Mouse (Mus musculus): Measurements from ENCODE around the gene Cnnm4. TPM values are rescaled to one million over a fixed set of nuclear protein-coding genes. Genes with fewer than 3 reads are reported as not detected.
"Not testable (repeated sequence)": the region's sequence is repeated elsewhere in the genome, so short reads cannot be mapped to it uniquely, and the experiment has no call there.

Cnnm4 gene
- polyA plus RNA-seq, 1 experiment from 2014 or later = 13.8 TPM

- WGBS = 63% methylated on average over 8 of the region's 8 CpGs
- H3K4me1 ChIP-seq (ENCODE audit: insufficient read depth, low read length) = 0 out of 2 replicates have a peak, but pooled peaks cover 6% of the 10 kb centered on the region
- H3K9ac ChIP-seq (replicated peaks; ENCODE audit: low read length) = no peak overlapping the region
- H3K4me2 ChIP-seq (replicated peaks; ENCODE audit: low read depth, low read length) = no peak overlapping the region
- H3K27me3 ChIP-seq (ENCODE audit: insufficient read depth, low read length) = no peaks in the 10 kb centered on the region
- H3K36me3 ChIP-seq (ENCODE audit: insufficient read depth, low read length) = peaks cover 28% of the 10 kb centered on the region
- no peak for ATAC-seq (ENCODE audit: low FRiP score, low TSS enrichment)
- no peak overlapping the region for H3K4me3 ChIP-seq (ENCODE audit: low read length)
- no peaks in the 10 kb centered on the region for H3K9me3 ChIP-seq (ENCODE audit: low read length)
- H3K27ac ChIP-seq (ENCODE audit: low read length) = no peak overlapping the region
Observed at GRCm38 (mm10) chr1:36536397-36536728, 64.9 kb downstream of the Cnnm4 start.

- peaks cover 32% of the 10 kb centered on the region for H3K36me3 ChIP-seq (ENCODE audit: insufficient read depth, low read length)
- H3K4me3 ChIP-seq (ENCODE audit: low read length); H3K4me1 ChIP-seq (ENCODE audit: insufficient read depth, low read length); ATAC-seq (ENCODE audit: low FRiP score, low TSS enrichment); H3K27ac ChIP-seq (ENCODE audit: low read length); H3K9me3 ChIP-seq (ENCODE audit: low read length); H3K4me2 ChIP-seq (replicated peaks; ENCODE audit: low read depth, low read length); H3K27me3 ChIP-seq (ENCODE audit: insufficient read depth, low read length); H3K9ac ChIP-seq (replicated peaks; ENCODE audit: low read length): not testable (repeated sequence)
- 94% methylated on average over 9 of the region's 9 CpGs for WGBS
Observed at GRCm38 (mm10) chr1:36536783-36537182, 65.4 kb downstream of the Cnnm4 start, which contains the start of gene Ankrd23. TSS of gene Ankrd23 (minus strand) at chr1:36536883.

GRCm38 (mm10) chr1:36538727-36539126 lies 67.3 kb downstream of the Cnnm4 start:
- no peak overlapping the region for H3K4me2 ChIP-seq (replicated peaks; ENCODE audit: low read depth, low read length)
- 0 out of 2 replicates have a peak, but pooled peaks cover 6% of the 10 kb centered on the region for H3K4me1 ChIP-seq (ENCODE audit: insufficient read depth, low read length)
- peaks cover 42% of the 10 kb centered on the region for H3K36me3 ChIP-seq (ENCODE audit: insufficient read depth, low read length)
- 0 out of 2 replicates have a peak overlapping the region, but pooled peaks have one; percentile 29 for H3K27ac ChIP-seq (ENCODE audit: low read length)
- no peaks in the 10 kb centered on the region for H3K9me3 ChIP-seq (ENCODE audit: low read length)
- ATAC-seq (ENCODE audit: low FRiP score, low TSS enrichment) = no peak
- 89% methylated on average over 4 of the region's 4 CpGs for WGBS
- no peak overlapping the region for H3K4me3 ChIP-seq (ENCODE audit: low read length)
- no peaks in the 10 kb centered on the region for H3K27me3 ChIP-seq (ENCODE audit: insufficient read depth, low read length)
- H3K9ac ChIP-seq (replicated peaks; ENCODE audit: low read length) = no peak overlapping the region

GRCm38 (mm10) chr1:36539186-36539585 lies 67.8 kb downstream of the Cnnm4 start, which contains the start of gene Gm42417:
TSS of gene Gm42417 (minus strand) at chr1:36539429.
- no peaks in the 10 kb centered on the region for H3K9me3 ChIP-seq (ENCODE audit: low read length)
- H3K27me3 ChIP-seq (ENCODE audit: insufficient read depth, low read length) = no peaks in the 10 kb centered on the region
- no peak within 1 kb of the TSS for H3K9ac ChIP-seq (replicated peaks; ENCODE audit: low read length)
- 26% methylated on average over 9 of the region's 9 CpGs for WGBS
- no peak within 1 kb of the TSS for H3K4me3 ChIP-seq (ENCODE audit: low read length)
- H3K27ac ChIP-seq (ENCODE audit: low read length) = 0 out of 2 replicates have a peak within 1 kb of the TSS, but pooled peaks have one; percentile 29
- peak; percentile 69 for ATAC-seq (ENCODE audit: low FRiP score, low TSS enrichment)
- peaks cover 42% of the 10 kb centered on the region for H3K36me3 ChIP-seq (ENCODE audit: insufficient read depth, low read length)
- 0 out of 2 replicates have a peak, but pooled peaks cover 6% of the 10 kb centered on the region for H3K4me1 ChIP-seq (ENCODE audit: insufficient read depth, low read length)
- H3K4me2 ChIP-seq (replicated peaks; ENCODE audit: low read depth, low read length) = no peak within 1 kb of the TSS

- H3K27me3 ChIP-seq (ENCODE audit: insufficient read depth, low read length) = no peaks in the 10 kb centered on the region
- no peak overlapping the region for H3K4me3 ChIP-seq (ENCODE audit: low read length)
- H3K4me1 ChIP-seq (ENCODE audit: insufficient read depth, low read length) = 0 out of 2 replicates have a peak, but pooled peaks cover 6% of the 10 kb centered on the region
- H3K4me2 ChIP-seq (replicated peaks; ENCODE audit: low read depth, low read length) = no peak overlapping the region
- no peak for ATAC-seq (ENCODE audit: low FRiP score, low TSS enrichment)
- WGBS = 93% methylated on average over 11 of the region's 11 CpGs
- no peak overlapping the region for H3K27ac ChIP-seq (ENCODE audit: low read length)
- no peaks in the 10 kb centered on the region for H3K9me3 ChIP-seq (ENCODE audit: low read length)
- H3K36me3 ChIP-seq (ENCODE audit: insufficient read depth, low read length) = peaks cover 42% of the 10 kb centered on the region
- H3K9ac ChIP-seq (replicated peaks; ENCODE audit: low read length) = no peak overlapping the region
Observed at GRCm38 (mm10) chr1:36540132-36540531, 68.7 kb downstream of the Cnnm4 start.

DNA sequence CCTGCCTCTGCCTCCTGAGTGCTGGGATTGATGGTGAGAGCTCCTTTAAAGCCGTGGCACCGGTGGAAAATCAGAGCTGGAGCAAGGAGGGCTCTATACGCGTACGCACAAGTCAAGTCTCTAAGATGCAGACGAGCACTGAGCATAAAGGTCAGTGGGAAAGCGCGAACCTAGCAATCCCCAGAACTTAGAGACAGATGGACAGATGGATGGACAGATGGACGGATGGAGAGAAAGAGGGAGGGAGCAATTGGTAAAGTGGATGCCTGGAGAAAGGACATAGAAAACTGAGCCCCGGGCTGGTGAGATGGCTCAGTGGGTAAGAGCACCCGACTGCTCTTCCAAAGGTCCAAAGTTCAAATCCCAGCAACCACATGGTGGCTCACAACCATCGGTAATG lies 69.4 kb downstream of the Cnnm4 start:
- Histone ChIP-seq H3K9ac (replicated peaks; ENCODE audit: low read length) (no peak overlapping the region), H3K4me1 (ENCODE audit: insufficient read depth, low read length) (0 out of 2 replicates have a peak, but pooled peaks cover 6% of the 10 kb centered on the region), H3K9me3 (ENCODE audit: low read length) (no peaks in the 10 kb centered on the region), H3K36me3 (ENCODE audit: insufficient read depth, low read length) (peaks cover 42% of the 10 kb centered on the region), H3K27me3 (ENCODE audit: insufficient read depth, low read length) (no peaks in the 10 kb centered on the region), H3K4me3 (ENCODE audit: low read length) (no peak overlapping the region), H3K27ac (ENCODE audit: low read length) (no peak overlapping the region), H3K4me2 (replicated peaks; ENCODE audit: low read depth, low read length) (no peak overlapping the region)
- no peak for ATAC-seq (ENCODE audit: low FRiP score, low TSS enrichment)
- 91% methylated on average over 12 of the region's 12 CpGs for WGBS

DNA sequence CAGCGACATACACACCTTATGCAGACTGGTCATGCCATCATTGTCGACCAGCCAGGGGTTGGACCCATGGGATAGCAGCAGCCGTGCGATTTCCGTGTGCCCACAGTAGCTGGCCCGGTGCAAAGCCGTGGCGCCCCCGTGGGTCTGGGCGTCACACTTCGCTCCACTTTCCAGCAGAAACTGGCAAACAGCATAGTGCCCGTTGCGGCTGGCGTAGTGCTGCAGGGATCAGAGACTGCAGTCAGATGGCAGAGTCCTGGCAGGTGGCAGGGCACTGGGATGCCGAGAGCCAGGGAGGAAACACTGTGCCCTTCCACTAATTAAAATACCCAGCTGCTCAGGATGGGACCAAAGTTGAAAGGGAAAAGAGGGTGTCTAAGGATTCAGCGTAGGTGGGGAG lies 70.4 kb downstream of the Cnnm4 start:
- Histone ChIP-seq H3K4me1 (ENCODE audit: insufficient read depth, low read length) (peaks cover 7% of the 10 kb centered on the region; the same call in 1 of the 2 replicates), H3K27me3 (ENCODE audit: insufficient read depth, low read length) (no peaks in the 10 kb centered on the region), H3K4me2 (replicated peaks; ENCODE audit: low read depth, low read length) (no peak overlapping the region), H3K9me3 (ENCODE audit: low read length) (no peaks in the 10 kb centered on the region), H3K9ac (replicated peaks; ENCODE audit: low read length) (no peak overlapping the region), H3K27ac (ENCODE audit: low read length) (no peak overlapping the region), H3K36me3 (ENCODE audit: insufficient read depth, low read length) (peaks cover 42% of the 10 kb centered on the region), H3K4me3 (ENCODE audit: low read length) (no peak overlapping the region)
- 94% methylated on average over 16 of the region's 16 CpGs for WGBS
- ATAC-seq (ENCODE audit: low FRiP score, low TSS enrichment) = no peak

GRCm38 (mm10) chr1:36542925-36543324 lies 71.5 kb downstream of the Cnnm4 start:
- Histone ChIP-seq H3K27ac (ENCODE audit: low read length) (no peak overlapping the region), H3K4me3 (ENCODE audit: low read length) (no peak overlapping the region), H3K36me3 (ENCODE audit: insufficient read depth, low read length) (peaks cover 38% of the 10 kb centered on the region), H3K4me1 (ENCODE audit: insufficient read depth, low read length) (peaks cover 14% of the 10 kb centered on the region), H3K4me2 (replicated peaks; ENCODE audit: low read depth, low read length) (no peak overlapping the region), H3K9me3 (ENCODE audit: low read length) (no peaks in the 10 kb centered on the region), H3K9ac (replicated peaks; ENCODE audit: low read length) (no peak overlapping the region), H3K27me3 (ENCODE audit: insufficient read depth, low read length) (no peaks in the 10 kb centered on the region)
- no peak for ATAC-seq (ENCODE audit: low FRiP score, low TSS enrichment)
- 91% methylated on average over 9 of the region's 9 CpGs for WGBS

DNA sequence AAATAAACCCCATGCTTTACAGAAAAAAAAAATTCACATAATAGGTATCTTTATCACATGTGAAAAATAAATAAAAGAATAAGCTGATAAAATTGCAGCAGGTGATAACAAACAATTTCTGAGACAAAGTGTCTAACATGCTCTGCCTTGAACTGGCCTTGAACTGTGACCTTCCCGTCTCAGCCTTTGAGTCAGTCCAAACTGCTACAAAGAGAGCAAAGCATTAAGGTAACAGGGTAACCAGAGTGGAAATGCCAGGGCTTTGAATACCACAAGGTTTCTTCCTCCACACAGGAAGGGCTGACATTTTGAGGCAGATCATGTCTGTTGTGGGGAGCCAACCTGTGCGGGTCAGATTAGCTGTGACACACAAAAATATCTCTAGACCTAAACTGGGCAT lies 74.0 kb downstream of the Cnnm4 start:
- H3K4me2 ChIP-seq (replicated peaks; ENCODE audit: low read depth, low read length) = no peak overlapping the region

DNA sequence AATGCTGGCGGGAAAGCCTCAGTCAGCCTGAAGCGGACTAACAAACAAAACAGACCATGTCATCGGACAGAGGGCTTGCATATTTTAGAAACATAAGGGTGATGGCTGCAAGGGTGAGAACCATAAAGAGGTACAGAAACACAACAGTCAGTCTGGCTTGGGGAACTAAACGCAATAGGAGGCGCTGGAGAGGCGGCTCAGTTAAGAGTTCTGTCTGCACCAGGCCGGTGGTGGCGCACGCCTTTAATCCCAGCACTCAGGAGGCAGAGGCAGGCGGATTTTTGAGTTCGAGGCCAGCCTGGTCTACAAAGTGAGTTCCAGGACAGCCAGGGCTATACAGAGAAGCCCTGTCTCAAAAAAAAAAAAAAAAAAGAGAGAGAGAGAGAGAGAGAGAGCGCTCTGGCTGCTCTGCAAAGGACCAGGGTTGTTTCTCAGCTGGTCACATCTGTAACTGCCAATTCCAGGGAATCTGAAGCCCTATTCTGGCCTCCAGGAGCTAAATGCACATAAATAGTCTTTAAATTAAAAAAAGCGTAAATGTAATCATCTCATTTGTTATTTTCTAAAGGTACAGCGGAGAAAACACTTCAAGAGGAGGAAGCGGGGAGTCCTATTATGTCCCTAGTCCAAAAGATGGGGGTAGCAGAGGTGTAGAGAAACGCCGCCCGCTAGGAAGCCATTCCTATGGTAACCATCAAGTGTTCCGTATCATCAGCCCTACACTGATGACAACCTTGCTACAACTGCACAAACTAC lies 74.6 kb downstream of the Cnnm4 start:
- Histone ChIP-seq H3K27ac (ENCODE audit: low read length) (no peak overlapping the region), H3K27me3 (ENCODE audit: insufficient read depth, low read length) (no peaks in the 10 kb centered on the region), H3K9ac (replicated peaks; ENCODE audit: low read length) (peak overlapping the region; percentile 89), H3K4me1 (ENCODE audit: insufficient read depth, low read length) (peaks cover 33% of the 10 kb centered on the region), H3K4me2 (replicated peaks; ENCODE audit: low read depth, low read length) (peak overlapping the region; percentile 74), H3K9me3 (ENCODE audit: low read length) (no peaks in the 10 kb centered on the region), H3K36me3 (ENCODE audit: insufficient read depth, low read length) (peaks cover 42% of the 10 kb centered on the region), H3K4me3 (ENCODE audit: low read length) (peak overlapping the region; percentile 76)
- WGBS = 73% methylated on average over 19 of the region's 19 CpGs
- ATAC-seq (ENCODE audit: low FRiP score, low TSS enrichment) = no peak

More for the DNA sequence above, 74.0 kb downstream of the Cnnm4 start:
- no peak for ATAC-seq (ENCODE audit: low FRiP score, low TSS enrichment)
- no peak overlapping the region for H3K4me3 ChIP-seq (ENCODE audit: low read length)
- peaks cover 33% of the 10 kb centered on the region for H3K4me1 ChIP-seq (ENCODE audit: insufficient read depth, low read length)
- 74% methylated on average over 2 of the region's 2 CpGs for WGBS
- H3K9me3 ChIP-seq (ENCODE audit: low read length) = no peaks in the 10 kb centered on the region
- no peak overlapping the region for H3K9ac ChIP-seq (replicated peaks; ENCODE audit: low read length)
- no peak overlapping the region for H3K27ac ChIP-seq (ENCODE audit: low read length)
- H3K27me3 ChIP-seq (ENCODE audit: insufficient read depth, low read length) = no peaks in the 10 kb centered on the region
- H3K36me3 ChIP-seq (ENCODE audit: insufficient read depth, low read length) = peaks cover 41% of the 10 kb centered on the region

All from kidney, embryonic 16.5 days (tissue).